Mouse (Mus musculus): ENCODE data around the gene Numbl. TPM values are rescaled to one million over a fixed set of nuclear protein-coding genes. Genes with fewer than 3 reads are reported as not detected.

Numbl gene
- polyA plus RNA-seq, 1 experiment from 2014 or later, result 18.5 TPM

DNA sequence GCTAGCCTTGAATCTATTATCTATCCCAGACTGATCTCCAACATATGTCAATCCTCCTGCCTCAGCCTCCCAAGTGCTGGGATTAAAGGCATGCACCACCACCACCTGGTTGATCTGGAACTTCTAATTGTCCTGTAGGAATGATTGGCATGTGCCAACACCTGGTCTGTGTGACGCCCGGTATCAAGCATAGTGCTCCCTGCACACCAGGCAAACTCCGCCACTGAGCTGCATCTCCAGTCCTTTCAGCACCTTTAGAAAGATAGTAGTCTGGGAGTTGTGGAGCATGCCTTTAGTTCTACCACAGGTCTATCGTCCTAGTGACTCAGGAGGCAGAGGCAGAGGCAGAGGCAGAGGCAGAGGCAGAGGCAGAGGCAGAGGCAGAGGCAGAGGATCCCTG lies 42.1 kb downstream of the Numbl start:
- Histone ChIP-seq H3K4me1 (0 out of 2 replicates have a peak, but pooled peaks cover 3% of the 10 kb centered on the region), H3K9ac (no peak overlapping the region), H3K36me3 (no peaks in the 10 kb centered on the region), H3K9me3 (replicated peaks) (no peaks in the 10 kb centered on the region), H3K27ac (no peak overlapping the region), H3K27me3 (peaks cover 3% of the 10 kb centered on the region), H3K4me3 (replicated peaks) (no peak overlapping the region), H3K4me2 (no peak overlapping the region)
- ATAC-seq (replicated peaks; ENCODE audit: low FRiP score), result no peak
- WGBS, result 83% methylated on average over 4 of the region's 4 CpGs

DNA sequence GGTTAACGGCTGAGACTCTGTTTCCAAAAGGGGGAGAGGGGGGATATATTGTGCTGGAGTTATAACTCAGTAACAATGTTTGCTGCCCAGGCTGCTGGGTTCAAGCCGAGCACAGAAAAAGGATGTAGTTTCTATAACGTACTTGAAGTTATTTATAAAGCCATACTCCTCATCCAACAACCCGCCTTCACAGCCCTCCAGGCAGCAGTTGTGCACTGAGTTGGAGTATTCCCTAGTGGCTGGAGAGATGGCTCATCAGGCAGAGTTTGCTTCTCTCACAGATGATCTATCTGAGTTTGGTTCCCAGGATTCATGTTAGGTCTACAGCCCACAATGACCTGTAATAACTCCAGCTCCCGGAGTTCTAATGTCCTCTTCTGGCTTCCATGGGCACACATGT lies 42.6 kb downstream of the Numbl start:
- 0 out of 2 replicates have a peak, but pooled peaks cover 3% of the 10 kb centered on the region for H3K4me1 ChIP-seq
- ATAC-seq (replicated peaks; ENCODE audit: low FRiP score), result no peak
- peaks cover 3% of the 10 kb centered on the region for H3K27me3 ChIP-seq
- H3K36me3 ChIP-seq, result no peaks in the 10 kb centered on the region
- WGBS, result 72% methylated on average over 5 of the region's 5 CpGs
- no peak overlapping the region for H3K27ac ChIP-seq
- H3K4me3 ChIP-seq (replicated peaks), result no peak overlapping the region
- no peak overlapping the region for H3K4me2 ChIP-seq
- no peaks in the 10 kb centered on the region for H3K9me3 ChIP-seq (replicated peaks)
- H3K9ac ChIP-seq, result no peak overlapping the region

DNA sequence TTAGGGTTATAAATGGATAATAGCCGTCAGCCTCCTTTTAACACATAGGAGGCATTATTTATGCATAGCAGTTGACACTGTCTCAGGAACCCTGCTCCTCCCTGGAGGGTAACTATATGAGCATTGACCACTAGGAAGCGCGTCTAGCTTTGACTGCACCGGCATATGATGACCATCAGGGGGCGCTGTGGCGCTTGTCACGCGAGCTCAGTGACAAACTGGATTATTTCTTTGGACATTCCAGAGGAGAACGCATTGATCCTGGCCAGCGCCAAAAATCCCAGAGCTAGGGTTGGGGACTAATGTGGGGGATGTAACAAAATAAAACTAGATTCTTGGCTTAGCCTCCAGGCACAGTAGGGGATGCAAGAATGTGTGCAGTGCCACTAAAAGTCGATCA lies 43.9 kb downstream of the Numbl start:
- Histone ChIP-seq H3K36me3 (no peaks in the 10 kb centered on the region), H3K9ac (no peak overlapping the region), H3K9me3 (replicated peaks) (no peaks in the 10 kb centered on the region), H3K27ac (no peak overlapping the region), H3K4me1 (0 out of 2 replicates have a peak, but pooled peaks cover 9% of the 10 kb centered on the region), H3K27me3 (peaks cover 3% of the 10 kb centered on the region), H3K4me2 (no peak overlapping the region), H3K4me3 (replicated peaks) (no peak overlapping the region)
- 10% methylated on average over 11 of the region's 11 CpGs for WGBS
- 0 out of 2 replicates have a peak, but pooled peaks have one; percentile 37 for ATAC-seq (replicated peaks; ENCODE audit: low FRiP score)

DNA sequence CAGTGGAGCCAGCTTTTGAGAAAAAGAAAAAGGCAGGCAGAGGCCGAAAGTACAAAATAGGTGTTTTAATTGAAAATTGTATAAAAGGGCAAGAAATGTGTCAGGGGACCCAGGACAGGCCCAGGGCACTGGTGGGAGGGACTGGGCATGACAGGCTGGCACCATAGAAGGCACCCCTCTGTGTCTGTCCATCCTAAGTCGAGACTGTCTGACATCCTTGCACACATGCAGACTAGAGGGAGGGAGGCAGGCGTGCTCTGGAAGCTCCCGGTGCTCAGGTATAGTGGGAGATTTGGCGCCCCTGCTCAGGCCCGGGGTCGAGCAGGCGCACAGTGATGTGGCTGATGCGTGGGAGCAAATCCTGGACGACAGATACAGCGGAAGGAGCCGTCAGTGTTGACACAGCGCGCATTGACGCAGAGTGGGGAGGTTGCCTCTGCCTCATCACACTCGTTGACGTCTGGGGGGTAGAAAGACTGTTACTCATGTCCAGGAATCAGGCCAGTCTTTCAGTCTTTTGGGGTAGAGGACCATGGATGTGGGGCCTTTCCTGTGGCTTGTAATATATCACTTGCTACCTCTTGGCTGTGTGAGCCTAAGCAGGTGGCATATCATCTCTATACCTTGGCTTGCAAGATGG lies 47.0 kb downstream of the Numbl start:
- peaks cover 32% of the 10 kb centered on the region for H3K4me1 ChIP-seq
- H3K9ac ChIP-seq, result no peak overlapping the region
- H3K4me3 ChIP-seq (replicated peaks), result no peak overlapping the region
- H3K9me3 ChIP-seq (replicated peaks), result no peaks in the 10 kb centered on the region
- ATAC-seq (replicated peaks; ENCODE audit: low FRiP score), result no peak
- no peaks in the 10 kb centered on the region for H3K36me3 ChIP-seq
- peaks cover 6% of the 10 kb centered on the region for H3K27me3 ChIP-seq
- no peak overlapping the region for H3K4me2 ChIP-seq
- 82% methylated on average over 17 of the region's 17 CpGs for WGBS
- H3K27ac ChIP-seq, result no peak overlapping the region

DNA sequence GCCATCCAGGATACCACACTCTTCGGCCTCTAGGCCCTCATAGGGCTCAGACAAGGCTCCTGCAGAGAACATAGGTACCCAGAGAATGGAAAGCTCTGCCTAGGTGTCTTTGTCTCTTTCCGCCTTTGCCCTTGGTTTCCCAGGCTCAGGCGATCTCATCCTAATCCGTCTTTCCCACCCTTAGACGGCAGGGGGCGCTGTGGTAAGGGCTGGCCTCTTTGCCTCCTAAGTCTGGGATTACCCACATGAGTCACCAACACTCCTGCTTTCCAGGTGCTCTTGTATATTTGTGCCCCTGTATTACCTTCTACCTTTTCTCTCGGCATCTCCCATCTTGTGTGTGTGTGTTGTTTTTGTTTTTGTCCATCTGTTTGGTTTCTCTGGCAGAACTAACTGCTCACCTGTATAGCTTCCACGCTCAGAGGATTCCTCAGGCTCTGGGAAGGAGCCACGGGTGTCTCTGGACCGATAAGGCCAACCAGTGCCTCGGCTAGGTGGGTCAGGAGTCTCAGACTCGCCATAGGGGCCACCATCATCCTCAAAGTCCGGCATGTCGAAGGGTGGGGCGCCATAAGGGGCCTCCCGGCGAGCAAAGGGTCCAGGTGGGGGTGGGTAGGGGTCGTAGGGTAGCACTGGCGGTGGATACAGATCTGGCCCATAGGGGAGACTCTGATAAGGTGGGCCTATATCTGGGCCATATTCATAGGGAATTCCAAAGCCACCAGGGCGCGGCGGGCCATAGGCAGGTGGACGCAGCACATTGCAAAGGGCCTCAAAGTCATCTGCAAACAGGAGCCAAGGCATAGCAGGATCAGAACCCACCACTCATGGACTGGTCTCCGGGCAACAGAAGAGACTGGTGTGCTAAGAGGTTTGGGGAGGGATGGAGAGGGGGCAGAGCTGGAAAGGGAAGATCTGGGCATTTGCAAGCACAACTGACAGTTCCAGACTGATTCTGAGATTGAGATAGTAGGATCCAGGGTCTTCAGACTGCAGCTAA lies 48.2 kb downstream of the Numbl start:
- no peak for ATAC-seq (replicated peaks; ENCODE audit: low FRiP score)
- WGBS, result 77% methylated on average over 24 of the region's 24 CpGs

DNA sequence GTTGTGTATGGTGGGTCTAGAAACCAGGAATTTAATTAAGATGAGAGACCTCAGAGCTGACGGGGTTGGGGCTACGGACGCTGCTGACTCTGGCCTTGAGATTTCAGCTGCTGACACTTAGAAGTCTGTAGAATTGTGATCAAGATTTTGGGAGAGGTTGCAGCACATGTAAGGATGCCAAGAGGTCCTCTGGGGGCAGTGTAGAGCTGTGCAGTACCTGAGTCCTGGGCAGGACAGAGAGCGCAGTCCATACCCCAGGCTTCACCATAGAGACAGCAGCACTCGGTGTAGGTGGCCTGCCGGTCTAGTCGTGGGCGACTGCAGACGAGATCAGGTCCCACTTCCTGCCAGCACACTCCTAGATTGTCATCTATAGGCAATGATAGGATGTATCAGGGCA lies 49.3 kb downstream of the Numbl start:
- Histone ChIP-seq H3K4me1 (peaks cover 33% of the 10 kb centered on the region), H3K4me2 (no peak overlapping the region), H3K27me3 (peaks cover 15% of the 10 kb centered on the region), H3K9me3 (replicated peaks) (no peaks in the 10 kb centered on the region), H3K36me3 (no peaks in the 10 kb centered on the region; the same call in 1 of the 2 replicates), H3K9ac (no peak overlapping the region), H3K27ac (no peak overlapping the region), H3K4me3 (replicated peaks) (no peak overlapping the region)
- ATAC-seq (replicated peaks; ENCODE audit: low FRiP score), result no peak
- WGBS, result 74% methylated on average over 9 of the region's 9 CpGs

More for the DNA sequence above, 48.2 kb downstream of the Numbl start:
- Histone ChIP-seq H3K4me2 (no peak overlapping the region), H3K9me3 (replicated peaks) (no peaks in the 10 kb centered on the region), H3K36me3 (no peaks in the 10 kb centered on the region), H3K9ac (no peak overlapping the region), H3K27me3 (peaks cover 11% of the 10 kb centered on the region), H3K4me1 (peaks cover 37% of the 10 kb centered on the region), H3K4me3 (replicated peaks) (no peak overlapping the region), H3K27ac (no peak overlapping the region)

DNA sequence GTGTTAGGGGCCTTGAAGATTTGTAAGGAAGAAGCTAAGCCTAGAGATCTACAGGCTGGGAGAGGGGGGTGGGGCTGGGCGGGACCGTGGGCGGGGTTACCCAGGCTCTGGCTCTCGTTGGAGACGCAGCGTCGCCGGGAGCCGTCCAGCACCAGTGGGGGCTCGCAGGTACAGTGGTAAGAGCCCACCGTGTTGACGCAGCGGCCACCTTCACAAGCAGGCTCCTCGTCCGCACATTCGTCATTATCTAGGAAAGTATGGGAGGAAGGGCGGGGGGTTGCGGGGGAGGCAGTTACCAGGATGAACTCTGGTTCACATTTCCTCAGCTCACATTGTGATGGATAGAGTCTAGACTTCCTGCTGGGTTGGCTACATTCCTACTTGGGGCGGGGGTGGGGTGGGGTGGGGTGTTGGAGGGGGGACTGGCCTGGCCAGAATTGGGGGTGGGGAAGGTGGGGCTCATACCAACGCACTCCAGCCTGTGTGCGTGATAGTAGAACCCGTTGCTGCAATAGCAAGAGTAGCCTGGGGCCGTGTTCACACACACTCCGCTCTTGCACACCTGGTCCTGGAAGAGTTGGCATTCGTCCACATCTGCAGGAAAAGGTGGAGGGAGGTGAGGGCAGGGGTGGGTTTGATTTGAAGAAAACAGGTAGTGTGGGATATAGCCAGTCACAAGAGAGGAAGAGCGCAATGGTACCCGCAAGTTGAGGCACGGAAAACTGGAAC lies 50.8 kb downstream of the Numbl start:
- 10% methylated on average over 28 of the region's 28 CpGs for WGBS
- peaks cover 14% of the 10 kb centered on the region for H3K36me3 ChIP-seq
- H3K27ac ChIP-seq, result peak overlapping the region; percentile 41; the same call in 1 of the 2 replicates
- peaks cover 15% of the 10 kb centered on the region for H3K27me3 ChIP-seq
- H3K9me3 ChIP-seq (replicated peaks), result peaks cover 5% of the 10 kb centered on the region; the same call in 1 of the 2 replicates
- peak overlapping the region; percentile 38 for H3K4me3 ChIP-seq (replicated peaks)
- H3K4me2 ChIP-seq, result peak overlapping the region; percentile 69
- ATAC-seq (replicated peaks; ENCODE audit: low FRiP score), result peak; percentile 62
- 0 out of 2 replicates have a peak overlapping the region, but pooled peaks have one; percentile 21 for H3K9ac ChIP-seq
- peaks cover 33% of the 10 kb centered on the region for H3K4me1 ChIP-seq

DNA sequence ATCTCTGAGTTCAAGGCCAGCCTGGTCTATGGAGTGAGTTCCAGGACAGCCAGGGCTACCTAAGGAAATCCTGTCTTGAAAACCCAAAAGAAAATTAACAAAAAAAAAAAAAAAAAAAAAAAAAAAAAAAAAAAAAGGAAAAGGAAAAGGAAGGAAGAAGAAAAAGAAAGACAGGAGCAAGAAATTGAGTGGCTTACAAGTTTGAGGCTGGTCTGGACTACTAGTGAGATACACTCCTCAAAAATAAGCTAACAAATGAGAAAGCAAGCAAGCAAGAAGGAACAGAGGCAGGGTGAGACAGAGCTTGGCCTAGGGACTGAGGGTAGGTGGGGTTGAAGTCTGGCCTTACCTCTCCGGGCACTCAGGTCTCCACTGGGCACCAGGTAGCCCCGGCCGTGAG lies 51.6 kb downstream of the Numbl start:
- Histone ChIP-seq H3K4me1 (peaks cover 33% of the 10 kb centered on the region), H3K27me3 (peaks cover 12% of the 10 kb centered on the region; the same call in 1 of the 2 replicates), H3K9ac (no peak overlapping the region), H3K9me3 (replicated peaks) (peaks cover 7% of the 10 kb centered on the region; the same call in 1 of the 2 replicates), H3K4me2 (peak overlapping the region; percentile 69), H3K27ac (0 out of 2 replicates have a peak overlapping the region, but pooled peaks have one; percentile 46), H3K36me3 (peaks cover 20% of the 10 kb centered on the region), H3K4me3 (replicated peaks) (no peak overlapping the region; the same call in 1 of the 2 replicates)
- WGBS, result 37% methylated on average over 3 of the region's 3 CpGs
- ATAC-seq (replicated peaks; ENCODE audit: low FRiP score), result no peak

DNA sequence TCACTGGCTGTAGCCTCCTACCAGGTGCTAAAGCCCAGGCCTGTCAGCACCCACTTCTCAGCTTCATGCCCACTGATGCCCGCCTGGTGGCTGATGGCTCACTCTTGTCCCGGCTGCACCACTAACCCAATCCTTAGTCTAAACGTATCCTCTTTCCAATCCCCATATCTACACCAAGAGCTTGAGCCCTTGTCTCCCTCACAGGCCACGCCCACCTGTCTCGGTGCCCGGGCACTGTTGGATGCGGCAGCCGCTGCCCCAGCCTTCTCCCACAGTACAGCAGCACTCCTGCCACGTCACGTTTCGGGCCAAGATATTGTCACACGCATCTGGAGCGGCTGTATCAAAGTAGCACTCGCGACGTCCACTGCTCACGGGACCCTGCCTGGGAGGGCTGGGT lies 52.1 kb downstream of the Numbl start:
- peak; percentile 30 for ATAC-seq (replicated peaks; ENCODE audit: low FRiP score)
- 5% methylated on average over 17 of the region's 17 CpGs for WGBS
- Histone ChIP-seq H3K4me3 (replicated peaks) (peak overlapping the region; percentile 35), H3K4me1 (peaks cover 33% of the 10 kb centered on the region), H3K4me2 (peak overlapping the region; percentile 61), H3K27ac (peak overlapping the region; percentile 46; the same call in 1 of the 2 replicates), H3K27me3 (peaks cover 12% of the 10 kb centered on the region; the same call in 1 of the 2 replicates), H3K9ac (peak overlapping the region; percentile 12; the same call in 1 of the 2 replicates), H3K36me3 (peaks cover 20% of the 10 kb centered on the region), H3K9me3 (replicated peaks) (peaks cover 7% of the 10 kb centered on the region; the same call in 1 of the 2 replicates)

DNA sequence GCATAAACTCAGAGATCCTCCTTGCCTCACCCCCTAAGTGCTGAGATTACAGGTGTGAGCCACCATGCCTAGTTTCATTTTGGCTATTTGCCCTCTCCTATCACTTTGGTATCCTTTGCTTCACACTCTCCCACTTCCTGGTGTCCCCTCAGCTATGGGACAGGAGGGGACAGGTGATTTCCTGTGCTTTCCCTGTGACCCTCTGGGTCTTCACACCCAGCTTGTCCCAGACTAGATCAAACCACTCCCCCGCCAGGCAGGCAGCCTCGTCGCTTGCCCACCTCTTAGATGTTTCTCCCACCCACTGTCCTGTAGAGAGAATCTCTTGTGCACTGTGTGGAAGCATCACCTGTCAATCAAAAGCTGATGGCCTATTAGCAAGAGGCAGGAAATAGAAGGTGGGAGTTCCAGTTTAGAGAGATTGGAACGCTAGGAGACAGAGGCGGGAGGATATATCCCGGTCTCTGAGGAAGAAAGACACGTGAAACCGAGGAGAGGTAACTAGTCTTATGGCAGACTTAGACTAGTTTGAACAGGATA lies 52.8 kb downstream of the Numbl start:
- peaks cover 37% of the 10 kb centered on the region for H3K4me1 ChIP-seq
- WGBS, result 40% methylated on average over 8 of the region's 8 CpGs
- H3K9me3 ChIP-seq (replicated peaks), result peaks cover 7% of the 10 kb centered on the region; the same call in 1 of the 2 replicates
- H3K36me3 ChIP-seq, result peaks cover 20% of the 10 kb centered on the region
- peak overlapping the region; percentile 61; the same call in 1 of the 2 replicates for H3K4me2 ChIP-seq
- H3K4me3 ChIP-seq (replicated peaks), result no peak overlapping the region
- H3K27me3 ChIP-seq, result peaks cover 12% of the 10 kb centered on the region; the same call in 1 of the 2 replicates
- no peak for ATAC-seq (replicated peaks; ENCODE audit: low FRiP score)
- no peak overlapping the region for H3K27ac ChIP-seq
- no peak overlapping the region for H3K9ac ChIP-seq

All from kidney, embryonic 15.5 days (tissue).